Mouse (Mus musculus) heart, embryonic 13.5 days (tissue): ENCODE results near the gene Klhl32. TPM values are rescaled to one million over a fixed set of nuclear protein-coding genes. Genes with fewer than 3 reads are reported as not detected.

Experiments used
- ATAC-seq: fragments of 200-750 bp; cut with Nextera tagmentation; 2 replicates; pipeline ENCODE4 v1.8.0; 2017; ENCODE audit warnings: moderate TSS enrichment; ENCODE audit not compliant: insufficient number of reproducible peaks, low FRiP score, low TSS enrichment; ENCODE audit errors: extremely low read depth
- H3K27ac ChIP-seq: fragments of 300-500 bp; sonication (generic); replicated peaks from 2 replicates; pipeline ENCODE4 v1.5.1; 2015; ENCODE audit warnings: moderate library complexity, mild to moderate bottlenecking, inconsistent platforms
- H3K27me3 ChIP-seq: fragments of 300-500 bp; sonication (generic); replicated peaks from 2 replicates; pipeline ENCODE4 v1.6.1; 2015; ENCODE audit warnings: mild to moderate bottlenecking, inconsistent platforms
- H3K36me3 ChIP-seq: fragments of 300-500 bp; sonication (generic); 2 replicates; pipeline ENCODE4 v1.6.1; 2015; ENCODE audit warnings: mild to moderate bottlenecking, inconsistent platforms
- H3K4me1 ChIP-seq: fragments of 300-500 bp; sonication (generic); 2 replicates; pipeline ENCODE4 v1.6.1; 2015; ENCODE audit warnings: inconsistent platforms
- H3K4me2 ChIP-seq: fragments of 300-500 bp; sonication (generic); 2 replicates; pipeline ENCODE4 v1.6.1; 2015; ENCODE audit warnings: inconsistent platforms, mild to moderate bottlenecking, moderate library complexity
- H3K4me3 ChIP-seq: fragments of 300-500 bp; sonication (generic); 2 replicates; pipeline ENCODE4 v1.5.1; 2015; ENCODE audit warnings: moderate library complexity, mild to moderate bottlenecking, inconsistent platforms
- H3K9ac ChIP-seq: fragments of 300-500 bp; sonication (generic); 2 replicates; pipeline ENCODE4 v1.6.1; 2015; ENCODE audit warnings: inconsistent platforms, mild to moderate bottlenecking, moderate library complexity
- H3K9me3 ChIP-seq: fragments of 300-500 bp; sonication (generic); 2 replicates; pipeline ENCODE4 v1.6.1; 2016; ENCODE audit warnings: inconsistent platforms
- WGBS: fragments of 180-500 bp; shearing (Covaris S2); methylation state at CpG from one replicate; pipeline ENCODE4 v1.1.7; 2015; ENCODE audit warnings: mixed read lengths; 5-methylcytosine and 5-hydroxymethylcytosine counted together
- polyA plus RNA-seq: library from polyadenylated mRNA; unstranded; fragments of >200 nt; fragmentation: Nextera tagmentation; extraction: Ambion mirVana; gene quantifications from 2 replicates; pipeline ENCODE4 v1.2.1, GENCODE M21; 2015

Klhl32 gene
- polyA plus RNA-seq, 1 experiment from 2014 or later = 2.9 TPM

GRCm38 (mm10) chr4:24847406-24847805 is 3.5 kb downstream of the Klhl32 start:
- no peak overlapping the region for H3K4me2 ChIP-seq
- no peaks in the 10 kb centered on the region for H3K9me3 ChIP-seq
- H3K4me3 ChIP-seq = no peak overlapping the region
- no peaks in the 10 kb centered on the region for H3K27me3 ChIP-seq
- H3K27ac ChIP-seq = no peak overlapping the region
- no peaks in the 10 kb centered on the region for H3K36me3 ChIP-seq
- H3K4me1 ChIP-seq = 0 out of 2 replicates have a peak, but pooled peaks cover 4% of the 10 kb centered on the region
- ATAC-seq = no peak
- WGBS = 81% methylated on average over 2 of the region's 2 CpGs
- H3K9ac ChIP-seq = no peak overlapping the region

- ATAC-seq = no peak
- Histone ChIP-seq H3K27ac (no peak overlapping the region), H3K4me2 (no peak overlapping the region)
These were observed 5.4 kb downstream of the Klhl32 start for GRCm38 (mm10) chr4:24845546-24845945.

DNA sequence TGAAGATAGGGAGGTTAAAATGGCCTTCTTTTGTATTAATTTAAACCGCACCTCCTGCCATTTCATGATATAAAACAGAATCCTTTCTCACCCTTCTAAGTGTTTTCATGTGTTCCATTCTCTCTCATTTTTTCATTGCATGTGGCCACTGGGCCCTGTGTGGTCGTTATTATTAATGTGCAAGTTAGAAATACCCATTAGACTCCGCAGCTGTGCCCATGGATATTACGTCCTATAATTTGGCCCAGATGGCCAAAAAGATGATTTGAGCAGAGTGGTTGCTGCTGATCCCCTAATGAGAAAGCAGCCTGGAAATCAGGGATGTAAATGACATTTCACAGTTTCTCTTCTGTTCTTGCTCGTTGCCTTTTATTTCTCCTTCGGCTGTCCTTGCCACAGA is 12.4 kb downstream of the Klhl32 start:
- no peak overlapping the region for H3K4me3 ChIP-seq
- no peak overlapping the region for H3K4me2 ChIP-seq
- 80% methylated on average over 6 of the region's 6 CpGs for WGBS
- no peak overlapping the region for H3K27ac ChIP-seq
- no peaks in the 10 kb centered on the region for H3K36me3 ChIP-seq
- no peaks in the 10 kb centered on the region for H3K9me3 ChIP-seq
- H3K4me1 ChIP-seq = no peaks in the 10 kb centered on the region
- no peak for ATAC-seq
- no peak overlapping the region for H3K9ac ChIP-seq
- H3K27me3 ChIP-seq = no peaks in the 10 kb centered on the region

More at GRCm38 (mm10) chr4:24845546-24845945, 5.4 kb downstream of the Klhl32 start:
- 0 out of 2 replicates have a peak, but pooled peaks cover 4% of the 10 kb centered on the region for H3K4me1 ChIP-seq
- H3K4me3 ChIP-seq = no peak overlapping the region
- no peak overlapping the region for H3K9ac ChIP-seq
- 81% methylated on average over 5 of the region's 5 CpGs for WGBS
- H3K36me3 ChIP-seq = no peaks in the 10 kb centered on the region
- H3K9me3 ChIP-seq = no peaks in the 10 kb centered on the region
- no peaks in the 10 kb centered on the region for H3K27me3 ChIP-seq

DNA sequence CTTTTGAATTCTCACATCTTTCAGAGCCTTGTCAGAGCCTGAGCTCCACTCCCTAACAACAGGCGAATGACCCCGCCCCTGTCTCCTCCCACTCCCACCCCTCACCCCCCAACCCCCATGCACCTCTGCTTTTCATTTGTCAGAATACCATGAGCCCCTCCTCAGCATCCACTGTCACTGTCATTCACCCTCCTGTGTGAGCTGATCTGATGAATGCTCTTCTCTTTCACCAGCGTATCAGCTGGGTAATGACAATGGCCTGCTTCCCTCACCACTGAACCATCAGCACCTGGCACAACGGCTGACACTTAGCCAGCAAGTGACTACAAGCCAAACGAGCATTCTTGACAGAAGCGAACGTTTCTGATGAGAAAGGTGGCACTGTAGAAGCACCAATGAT is 15.4 kb downstream of the Klhl32 start:
- no peak overlapping the region for H3K9ac ChIP-seq
- H3K36me3 ChIP-seq = no peaks in the 10 kb centered on the region
- no peak overlapping the region for H3K4me3 ChIP-seq
- no peaks in the 10 kb centered on the region for H3K9me3 ChIP-seq
- no peaks in the 10 kb centered on the region for H3K4me1 ChIP-seq
- no peak for ATAC-seq
- no peak overlapping the region for H3K27ac ChIP-seq
- no peaks in the 10 kb centered on the region for H3K27me3 ChIP-seq
- H3K4me2 ChIP-seq = no peak overlapping the region
- WGBS = 41% methylated on average over 7 of the region's 7 CpGs

GRCm38 (mm10) chr4:24808316-24808715 is 42.6 kb downstream of the Klhl32 start:
- Histone ChIP-seq H3K4me2 (no peak overlapping the region), H3K4me3 (no peak overlapping the region), H3K27ac (no peak overlapping the region), H3K36me3 (no peaks in the 10 kb centered on the region), H3K9ac (no peak overlapping the region), H3K4me1 (no peaks in the 10 kb centered on the region), H3K9me3 (no peaks in the 10 kb centered on the region), H3K27me3 (no peaks in the 10 kb centered on the region)
- ATAC-seq = no peak
- WGBS = 78% methylated on average over 1 of the region's 1 CpGs

DNA sequence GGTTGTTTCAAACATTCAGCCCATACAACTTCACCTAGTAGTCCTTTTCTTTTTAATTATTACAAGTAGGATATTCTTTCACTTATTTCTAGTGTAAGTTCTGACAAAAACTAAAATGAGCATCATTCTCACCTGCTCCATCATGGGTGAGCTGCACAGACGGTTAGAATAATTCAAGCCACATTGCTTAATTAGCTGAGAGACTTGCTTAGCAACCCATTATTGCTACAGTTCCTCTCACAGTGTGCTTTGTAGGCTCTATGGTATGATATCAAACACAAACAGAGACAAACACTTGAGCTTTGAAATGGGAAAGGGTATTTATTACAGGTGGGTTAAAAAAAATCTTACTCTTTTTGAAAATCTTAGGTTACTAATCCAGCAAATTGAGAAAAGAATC is 49.0 kb downstream of the Klhl32 start:
- Histone ChIP-seq H3K9me3 (no peaks in the 10 kb centered on the region), H3K4me3 (no peak overlapping the region), H3K4me1 (no peaks in the 10 kb centered on the region), H3K27me3 (no peaks in the 10 kb centered on the region), H3K36me3 (no peaks in the 10 kb centered on the region), H3K27ac (no peak overlapping the region), H3K4me2 (no peak overlapping the region), H3K9ac (no peak overlapping the region)
- WGBS = 72% methylated on average over 1 of the region's 1 CpGs
- ATAC-seq = no peak

- Histone ChIP-seq H3K9ac (no peak overlapping the region), H3K9me3 (no peaks in the 10 kb centered on the region)
- ATAC-seq = no peak
These were observed 49.6 kb downstream of the Klhl32 start for GRCm38 (mm10) chr4:24801343-24801742.

GRCm38 (mm10) chr4:24800345-24800936 is 50.5 kb downstream of the Klhl32 start:
- Histone ChIP-seq H3K9me3 (no peaks in the 10 kb centered on the region), H3K36me3 (no peaks in the 10 kb centered on the region), H3K4me1 (0 out of 2 replicates have a peak, but pooled peaks cover 3% of the 10 kb centered on the region), H3K27me3 (no peaks in the 10 kb centered on the region), H3K27ac (no peak overlapping the region), H3K4me2 (no peak overlapping the region), H3K9ac (no peak overlapping the region), H3K4me3 (no peak overlapping the region)
- WGBS = 83% methylated on average over 9 of the region's 9 CpGs
- no peak for ATAC-seq

More at GRCm38 (mm10) chr4:24801343-24801742, 49.6 kb downstream of the Klhl32 start:
- H3K36me3 ChIP-seq = no peaks in the 10 kb centered on the region
- H3K4me2 ChIP-seq = no peak overlapping the region
- H3K4me3 ChIP-seq = no peak overlapping the region
- H3K27me3 ChIP-seq = no peaks in the 10 kb centered on the region
- H3K4me1 ChIP-seq = 0 out of 2 replicates have a peak, but pooled peaks cover under 1% of the 10 kb centered on the region
- H3K27ac ChIP-seq = no peak overlapping the region
- WGBS = 55% methylated on average over 2 of the region's 2 CpGs

- no peak for ATAC-seq
- no peaks in the 10 kb centered on the region for H3K9me3 ChIP-seq
- WGBS = 76% methylated on average over 6 of the region's 6 CpGs
- H3K4me2 ChIP-seq = no peak overlapping the region
- H3K27ac ChIP-seq = no peak overlapping the region
- no peak overlapping the region for H3K4me3 ChIP-seq
- no peak overlapping the region for H3K9ac ChIP-seq
- no peaks in the 10 kb centered on the region for H3K36me3 ChIP-seq
- 0 out of 2 replicates have a peak, but pooled peaks cover 3% of the 10 kb centered on the region for H3K4me1 ChIP-seq
- no peaks in the 10 kb centered on the region for H3K27me3 ChIP-seq
These were observed 51.9 kb downstream of the Klhl32 start for GRCm38 (mm10) chr4:24799037-24799436.

GRCm38 (mm10) chr4:24797868-24798267 is 53.1 kb downstream of the Klhl32 start:
- 57% methylated on average over 3 of the region's 3 CpGs for WGBS
- ATAC-seq = no peak
- no peaks in the 10 kb centered on the region for H3K36me3 ChIP-seq
- H3K27me3 ChIP-seq = no peaks in the 10 kb centered on the region
- H3K4me2 ChIP-seq = no peak overlapping the region
- no peak overlapping the region for H3K27ac ChIP-seq
- no peak overlapping the region for H3K9ac ChIP-seq
- no peaks in the 10 kb centered on the region for H3K9me3 ChIP-seq
- H3K4me3 ChIP-seq = no peak overlapping the region
- H3K4me1 ChIP-seq = 0 out of 2 replicates have a peak, but pooled peaks cover 6% of the 10 kb centered on the region

GRCm38 (mm10) chr4:24797280-24797679 is 53.6 kb downstream of the Klhl32 start:
- Histone ChIP-seq H3K4me1 (peaks cover 11% of the 10 kb centered on the region; the same call in 1 of the 2 replicates), H3K4me3 (no peak overlapping the region), H3K9me3 (no peaks in the 10 kb centered on the region), H3K36me3 (no peaks in the 10 kb centered on the region), H3K9ac (no peak overlapping the region), H3K27ac (no peak overlapping the region), H3K4me2 (no peak overlapping the region), H3K27me3 (no peaks in the 10 kb centered on the region)
- 75% methylated on average over 5 of the region's 5 CpGs for WGBS
- no peak for ATAC-seq

DNA sequence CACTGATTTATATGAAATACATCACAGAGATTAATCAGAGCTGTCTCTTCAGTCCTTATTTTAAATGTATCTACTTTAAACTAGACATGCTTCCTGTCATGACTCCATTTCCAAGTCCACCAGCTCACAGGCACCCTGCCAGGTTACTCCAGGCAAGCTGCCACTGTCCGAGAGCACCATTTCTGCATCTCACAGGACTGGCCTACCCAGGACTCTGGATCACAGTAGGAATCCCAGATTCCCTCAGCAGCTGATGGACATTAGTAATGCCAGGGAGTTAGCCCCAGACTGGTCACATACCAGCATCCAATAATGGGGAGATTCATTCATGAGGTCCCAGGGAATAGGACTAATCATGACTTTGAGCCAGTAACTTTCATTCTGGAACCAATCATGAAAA is 54.7 kb downstream of the Klhl32 start:
- no peaks in the 10 kb centered on the region for H3K27me3 ChIP-seq
- no peak overlapping the region for H3K9ac ChIP-seq
- no peak overlapping the region for H3K4me3 ChIP-seq
- H3K9me3 ChIP-seq = no peaks in the 10 kb centered on the region
- no peaks in the 10 kb centered on the region for H3K36me3 ChIP-seq
- 38% methylated on average over 1 of the region's 1 CpGs for WGBS
- ATAC-seq = no peak
- no peak overlapping the region for H3K27ac ChIP-seq
- H3K4me2 ChIP-seq = no peak overlapping the region
- H3K4me1 ChIP-seq = peaks cover 13% of the 10 kb centered on the region; the same call in 1 of the 2 replicates
